21 mouse cellular contexts compared by ENCODE assay signal in the genomic region with DNA sequence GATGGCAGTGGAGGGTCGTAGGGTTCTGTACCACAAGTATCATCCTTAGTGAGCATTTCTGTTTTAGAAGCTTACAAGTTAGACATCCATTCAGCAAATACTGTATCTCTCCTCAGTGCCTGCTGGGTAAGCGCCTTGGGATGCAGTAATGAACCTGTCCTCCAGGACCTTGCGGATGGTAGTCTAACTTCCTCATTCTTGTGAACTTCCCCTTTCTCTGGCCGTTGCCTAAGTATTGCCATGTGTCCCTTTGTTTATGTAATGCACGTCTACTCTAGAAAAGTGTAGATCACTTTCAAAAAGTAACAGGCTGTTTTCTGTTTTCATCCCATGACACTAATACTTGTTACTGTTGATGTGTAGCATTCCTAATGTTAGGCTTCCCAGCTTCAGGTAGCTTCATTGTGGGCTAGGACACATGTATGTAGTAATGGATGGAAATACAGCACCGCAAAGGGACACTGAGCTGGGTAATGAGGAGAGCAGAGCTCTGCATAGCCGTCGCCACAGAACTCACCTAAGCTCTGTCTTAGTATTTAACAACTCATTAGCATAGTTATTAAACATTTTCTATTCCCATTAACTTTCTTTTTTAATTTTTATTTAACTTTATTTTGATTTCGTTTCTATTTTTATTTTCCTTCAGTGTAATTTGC. TPM values are rescaled to one million over a fixed set of nuclear protein-coding genes. Genes with fewer than 3 reads are reported as not detected.
A peak's percentile ranks its signal among the peaks of the same experiment; 100 is the strongest.
DNase-seq lines count a peak whose midpoint lies in the region; ATAC-seq lines count a peak whose summit lies in the region.
"Had no signal": no experiment of that assay in that cellular context is flagged by ENCODE, and none has a peak within 500 bp of the region (broad histone marks: within the 10 kb centered on the region; RNA-seq: fewer than 3 reads in every experiment).

No protein-coding gene starts in this region.

- no peak overlapping the region for H3K27ac ChIP-seq in forebrain, embryonic 13.5 days
- H3K27ac ChIP-seq: hindbrain, postnatal 0 days; limb, embryonic 12.5 days had no signal

- WGBS in forebrain, embryonic 13.5 days, result 94% methylated on average over 9 of the region's 9 CpGs

- peak; percentile 86 for DNase-seq in 416B (ENCODE audit: low read depth)
- peak; percentile 57 to 64 for DNase-seq in B cell, adult 2 months
- no peak for DNase-seq in frontal cortex, postnatal 14 days (ENCODE audit: low spot score in 2 of 2)
- DNase-seq in gastrocnemius, postnatal 36 days, result no peak
- DNase-seq: adrenal gland, postnatal 36 days; cerebellum, postnatal 10 days; heart, postnatal 4 days; kidney, adult 11 months; kidney, postnatal 10 days; layer of hippocampus, adult 9-11 months; lung, adult 2 months; thymus, adult 18-20 months had no signal

- H3K9ac ChIP-seq in forebrain, embryonic 13.5 days, result no peak overlapping the region
- H3K9ac ChIP-seq: limb, embryonic 12.5 days had no signal

- no peaks in the 10 kb centered on the region for H3K4me1 ChIP-seq in forebrain, embryonic 13.5 days
- H3K4me1 ChIP-seq: limb, embryonic 12.5 days had no signal

- H3K36me3 ChIP-seq in forebrain, embryonic 13.5 days (ENCODE audit: poor library complexity, severe bottlenecking), result peaks cover 23% of the 10 kb centered on the region

- H3K4me3 ChIP-seq in forebrain, embryonic 13.5 days, result no peak overlapping the region
- H3K4me3 ChIP-seq: limb, embryonic 12.5 days; megakaryocyte, embryonic 14.5 days had no signal

- H3K4me2 ChIP-seq in forebrain, embryonic 13.5 days, result no peak overlapping the region
- H3K4me2 ChIP-seq: limb, embryonic 12.5 days had no signal

- ATAC-seq in common myeloid progenitor, adult 5-6 weeks (replicated peaks; ENCODE audit: low read depth, poor library complexity, severe bottlenecking), result peak; percentile 100
- ATAC-seq in megakaryocyte progenitor cell, adult 5-6 weeks (replicated peaks; ENCODE audit: poor library complexity), result peak; percentile 99
- ATAC-seq in forebrain, embryonic 13.5 days, result no peak
- ATAC-seq: forebrain, embryonic 14.5 days; hindbrain, postnatal 0 days; midbrain, embryonic 16.5 days; Patski had no signal

- no peaks in the 10 kb centered on the region for H3K27me3 ChIP-seq in forebrain, embryonic 13.5 days
- H3K27me3 ChIP-seq: limb, embryonic 12.5 days; megakaryocyte, embryonic 14.5 days; Patski had no signal

- intact Hi-C loops in gastrocnemius, postnatal 36 days (cut with DNase I), result no loop called here

- no peaks in the 10 kb centered on the region for H3K9me3 ChIP-seq in forebrain, embryonic 13.5 days (replicated peaks)
- H3K9me3 ChIP-seq: limb, embryonic 12.5 days; megakaryocyte, embryonic 14.5 days had no signal

RNA-seq across cellular contexts. Expression of a gene that starts 14.8 kb away (rescaled TPM):
- 66.7 and 76.1 TPM in 2 replicates for total RNA-seq in common myeloid progenitor, adult 5-6 weeks (2017)
- 34.0 and 51.8 TPM in 2 replicates for total RNA-seq in megakaryocyte progenitor cell, adult 5-6 weeks (2015)
- total RNA-seq in megakaryocyte progenitor cell, adult 5-6 weeks (2017), result 60.9 and 69.0 TPM in 2 replicates
- polyA plus RNA-seq in forebrain, embryonic 13.5 days (2015; fragmentation: Nextera tagmentation; extraction: Ambion mirVana), result 29.8 and 30.2 TPM in 2 replicates
- total RNA-seq in gastrocnemius, postnatal 36 days (2021), result 1 to 10 TPM; 4.9 to 6.7 TPM

Comparison
In these comparisons a context has a peak if more than half of its experiments do, and no peak if none do; other contexts are left out.
1. DNase-seq: peak in 416B (single experiment) and B cell, adult 2 months (2 of 2); none in frontal cortex, postnatal 14 days (0 of 2) and gastrocnemius, postnatal 36 days (0 of 2).